Mouse (Mus musculus): ENCODE results near the gene Tubd1.
"Not testable (repeated sequence)": the region's sequence is repeated elsewhere in the genome, so short reads cannot be mapped to it uniquely, and the experiment has no call there.

Gene Tubd1

DNA sequence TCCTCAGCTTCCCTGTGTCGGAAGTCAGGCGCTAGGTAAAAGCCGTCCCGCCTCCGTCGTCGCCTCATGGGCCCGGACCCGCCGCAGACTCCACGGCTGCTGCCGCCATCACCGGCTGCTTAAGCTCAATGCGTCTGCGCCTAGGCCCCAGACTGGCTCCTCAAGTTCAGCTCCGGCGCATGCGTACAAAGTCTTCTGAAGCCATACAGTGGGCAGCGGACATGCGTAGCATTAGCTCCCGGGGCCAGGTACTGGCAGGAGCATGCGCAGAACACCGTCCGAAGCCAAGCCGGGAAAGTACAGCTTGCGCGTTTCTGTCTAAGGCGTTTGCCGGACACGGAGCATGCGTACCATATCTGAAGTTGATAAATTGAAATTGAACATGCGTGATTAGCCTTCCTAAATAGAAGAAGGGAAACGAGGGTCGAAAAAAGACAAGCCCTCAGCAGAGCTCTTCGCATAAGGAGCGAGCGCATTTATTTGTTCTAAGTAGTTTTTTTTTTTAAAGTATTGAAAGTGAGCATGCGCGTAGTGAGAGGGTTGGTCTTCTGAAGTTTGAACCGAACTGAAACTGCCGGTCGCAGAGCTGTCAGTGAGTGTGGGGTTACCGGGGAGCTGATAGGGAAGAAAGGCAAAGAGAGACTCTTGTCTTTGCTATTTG, at the start of gene Tubd1, which contains the start of gene Rps6kb1:
TSS of gene Tubd1 (plus strand) at position 353 of the 661 bp plus-strand sequence.
TSS of gene Rps6kb1 (minus strand) at position 167 of the 661 bp plus-strand sequence.
- Histone ChIP-seq H3K27me3 (ENCODE audit: control insufficient read depth, insufficient read depth, low read length, poor library complexity, severe bottlenecking) (no peaks in the 10 kb centered on the region), H3K36me3 (ENCODE audit: control insufficient read depth, insufficient read depth, low read length, poor library complexity, severe bottlenecking) (peaks cover 3% of the 10 kb centered on the region; the same call in 1 of the 2 replicates)
- peak; percentile 100 for DNase-seq (ENCODE audit: low read depth, low spot score)

DNA sequence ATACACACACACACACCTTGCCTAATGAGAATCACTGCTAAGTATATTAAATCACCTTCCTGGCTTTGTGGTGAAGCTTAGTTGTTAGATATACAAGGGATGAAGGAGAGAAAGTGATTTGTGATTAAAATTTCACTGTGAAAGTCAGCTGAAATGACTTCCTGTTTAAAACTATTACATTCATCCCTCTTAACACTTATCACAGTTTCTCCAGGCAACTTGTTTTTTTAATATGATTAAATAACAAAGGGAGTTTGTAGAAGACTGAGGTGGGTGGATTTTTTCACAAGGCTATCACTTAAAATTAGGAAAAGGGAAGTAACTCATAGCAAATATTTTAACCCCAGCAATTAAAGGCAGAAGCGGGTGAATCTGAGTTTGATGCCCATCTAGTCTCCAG, 47.4 kb upstream of the Tubd1 start:
- peaks cover 15% of the 10 kb centered on the region for H3K36me3 ChIP-seq (ENCODE audit: control insufficient read depth, insufficient read depth, low read length, poor library complexity, severe bottlenecking)
- H3K27me3 ChIP-seq (ENCODE audit: control insufficient read depth, insufficient read depth, low read length, poor library complexity, severe bottlenecking) = no peaks in the 10 kb centered on the region
- no peak for DNase-seq (ENCODE audit: low read depth, low spot score)

DNA sequence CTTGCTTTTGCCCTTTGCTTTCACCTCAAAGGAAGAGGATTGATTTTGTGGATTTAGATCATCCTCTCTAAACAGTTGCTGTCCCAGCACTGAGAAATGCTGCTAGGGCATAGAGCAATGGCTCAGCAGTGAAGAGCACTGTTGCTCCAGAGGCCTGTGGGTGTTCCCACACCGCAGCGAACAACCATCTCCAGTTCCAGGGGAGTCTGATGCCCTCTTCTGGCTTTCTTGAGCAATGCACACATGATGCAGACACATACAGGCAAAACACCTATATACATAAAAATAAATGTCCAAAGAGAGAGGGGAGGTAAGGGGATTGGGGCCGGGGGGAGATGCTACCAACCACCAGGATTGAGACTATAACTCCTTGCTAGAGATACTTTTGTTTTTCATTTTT, 46.9 kb upstream of the Tubd1 start:
- DNase-seq (ENCODE audit: low read depth, low spot score) = peak; percentile 20
- peaks cover 15% of the 10 kb centered on the region for H3K36me3 ChIP-seq (ENCODE audit: control insufficient read depth, insufficient read depth, low read length, poor library complexity, severe bottlenecking)
- no peaks in the 10 kb centered on the region for H3K27me3 ChIP-seq (ENCODE audit: control insufficient read depth, insufficient read depth, low read length, poor library complexity, severe bottlenecking)

DNA sequence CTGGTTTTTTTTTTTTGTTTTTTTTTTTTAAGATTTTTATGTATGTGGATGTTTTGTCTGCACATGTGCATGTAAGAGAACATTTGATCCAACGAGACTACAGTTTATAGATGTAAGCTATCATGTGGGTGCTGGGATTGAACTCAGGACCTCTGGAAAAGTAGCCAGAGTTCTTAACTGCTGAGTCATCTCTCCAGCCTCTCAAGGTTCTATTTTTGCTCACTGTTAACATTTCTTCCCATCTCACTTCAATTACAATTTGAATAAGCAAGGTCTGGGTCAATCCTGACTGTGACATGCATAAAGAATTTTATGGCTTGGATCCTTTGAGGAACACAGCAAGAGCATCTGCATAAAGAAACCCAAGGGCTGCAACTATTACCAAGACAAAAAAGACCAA, 44.0 kb upstream of the Tubd1 start:
- Histone ChIP-seq H3K27me3 (ENCODE audit: control insufficient read depth, insufficient read depth, low read length, poor library complexity, severe bottlenecking) (no peaks in the 10 kb centered on the region), H3K36me3 (ENCODE audit: control insufficient read depth, insufficient read depth, low read length, poor library complexity, severe bottlenecking) (peaks cover 20% of the 10 kb centered on the region)
- no peak for DNase-seq (ENCODE audit: low read depth, low spot score)

DNA sequence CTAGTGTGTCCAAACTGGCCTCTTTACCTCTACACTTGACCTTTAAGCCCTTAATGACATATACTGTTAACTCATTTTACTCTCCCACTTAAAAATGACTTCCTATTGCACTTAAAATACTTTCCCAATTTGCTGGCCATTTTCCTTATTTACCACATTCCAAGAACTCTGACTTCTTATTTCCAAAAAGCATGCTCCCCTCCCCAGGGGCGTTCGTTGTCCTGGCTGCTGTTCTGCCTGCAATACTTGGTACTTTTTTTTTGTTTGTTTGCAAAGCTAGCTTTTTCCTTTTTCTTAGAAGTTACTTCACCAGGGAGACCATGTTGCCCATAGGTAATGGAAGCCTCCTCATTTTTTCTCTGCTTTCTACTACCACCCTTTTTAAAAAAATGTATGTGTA, 41.7 kb upstream of the Tubd1 start:
- DNase-seq (ENCODE audit: low read depth, low spot score) = no peak
- H3K36me3 ChIP-seq (ENCODE audit: control insufficient read depth, insufficient read depth, low read length, poor library complexity, severe bottlenecking) = peaks cover 17% of the 10 kb centered on the region
- no peaks in the 10 kb centered on the region for H3K27me3 ChIP-seq (ENCODE audit: control insufficient read depth, insufficient read depth, low read length, poor library complexity, severe bottlenecking)

DNA sequence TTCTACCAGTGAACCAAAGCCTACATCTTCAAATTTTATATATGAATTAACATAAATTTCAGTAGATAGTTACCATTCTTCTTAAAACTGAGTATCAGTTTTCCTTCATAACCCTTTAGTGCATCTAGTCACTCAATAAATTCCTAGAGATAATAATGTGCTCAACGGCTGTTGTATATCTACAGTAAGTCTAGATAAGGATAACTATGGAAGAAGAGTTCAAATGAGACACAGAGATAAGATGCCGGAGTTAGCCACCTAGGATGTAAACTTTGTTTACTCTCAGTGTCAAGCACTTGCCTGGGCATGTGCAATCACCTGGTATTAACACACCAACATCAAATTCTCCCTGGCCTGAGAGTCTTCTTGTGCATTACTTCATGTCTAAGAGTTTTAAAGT, 37.5 kb upstream of the Tubd1 start:
- no peak for DNase-seq (ENCODE audit: low read depth, low spot score)
- H3K27me3 ChIP-seq (ENCODE audit: control insufficient read depth, insufficient read depth, low read length, poor library complexity, severe bottlenecking) = no peaks in the 10 kb centered on the region
- peaks cover 13% of the 10 kb centered on the region for H3K36me3 ChIP-seq (ENCODE audit: control insufficient read depth, insufficient read depth, low read length, poor library complexity, severe bottlenecking)

DNA sequence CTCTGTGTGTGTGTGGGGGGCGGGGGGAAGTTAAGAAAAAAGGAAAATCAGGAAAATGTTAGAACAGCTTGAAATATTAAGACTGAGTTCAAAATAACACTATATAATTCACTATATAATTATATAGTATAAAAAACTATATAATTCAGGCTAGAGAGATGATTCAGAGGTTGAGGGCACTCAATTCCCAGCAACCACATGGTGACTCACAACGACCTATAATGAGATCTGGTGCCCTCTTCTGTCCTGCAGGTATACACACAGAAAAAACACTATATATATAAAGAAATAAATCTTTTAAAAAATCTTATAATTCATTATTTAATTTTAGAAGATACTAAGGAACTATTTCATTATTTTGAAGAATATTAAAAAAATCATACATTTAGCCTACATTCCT, 36.8 kb upstream of the Tubd1 start:
- Histone ChIP-seq H3K27me3 (ENCODE audit: control insufficient read depth, insufficient read depth, low read length, poor library complexity, severe bottlenecking) (no peaks in the 10 kb centered on the region), H3K36me3 (ENCODE audit: control insufficient read depth, insufficient read depth, low read length, poor library complexity, severe bottlenecking) (peaks cover 15% of the 10 kb centered on the region)
- DNase-seq (ENCODE audit: low read depth, low spot score) = no peak

DNA sequence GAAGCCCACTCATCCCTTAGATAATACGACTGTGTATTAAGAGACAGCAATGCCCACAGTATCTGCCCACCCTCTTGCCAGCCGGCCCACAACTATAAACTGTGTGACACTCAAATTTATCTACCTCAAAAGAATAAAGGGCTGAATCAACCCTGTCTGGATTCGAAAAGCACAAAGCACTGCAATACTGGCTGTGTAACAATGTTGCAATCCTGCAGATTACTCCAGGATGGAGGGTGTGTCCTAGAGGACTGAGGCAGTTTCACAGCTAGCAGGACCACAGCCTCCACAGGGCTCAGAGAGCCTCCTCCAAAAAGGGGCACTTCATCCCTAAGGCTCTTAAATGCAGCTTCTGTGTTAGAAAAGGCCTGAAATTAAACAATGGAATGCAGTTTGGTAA, 28.2 kb upstream of the Tubd1 start:
- no peak for DNase-seq (ENCODE audit: low read depth, low spot score)
- no peaks in the 10 kb centered on the region for H3K27me3 ChIP-seq (ENCODE audit: control insufficient read depth, insufficient read depth, low read length, poor library complexity, severe bottlenecking)
- H3K36me3 ChIP-seq (ENCODE audit: control insufficient read depth, insufficient read depth, low read length, poor library complexity, severe bottlenecking) = peaks cover 16% of the 10 kb centered on the region

DNA sequence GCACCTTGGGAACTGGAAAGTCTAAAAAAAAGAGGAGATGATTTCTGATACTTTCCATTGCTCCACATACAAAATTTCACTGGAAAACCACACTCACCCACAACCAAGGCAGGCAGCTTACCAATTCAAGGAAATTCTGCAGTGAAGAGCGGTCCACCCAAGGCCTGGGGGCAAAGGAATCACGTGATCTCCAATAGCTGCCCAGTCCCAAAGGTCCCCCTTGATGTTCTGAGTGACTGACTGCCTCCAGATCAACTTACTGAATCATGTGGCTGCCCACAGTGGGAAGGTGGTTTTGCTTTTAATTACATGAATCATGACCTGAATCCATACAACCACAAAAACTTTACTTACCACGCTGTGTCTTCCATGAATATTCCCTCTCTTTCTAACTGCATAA, 27.6 kb upstream of the Tubd1 start:
- peaks cover 14% of the 10 kb centered on the region for H3K36me3 ChIP-seq (ENCODE audit: control insufficient read depth, insufficient read depth, low read length, poor library complexity, severe bottlenecking)
- H3K27me3 ChIP-seq (ENCODE audit: control insufficient read depth, insufficient read depth, low read length, poor library complexity, severe bottlenecking) = no peaks in the 10 kb centered on the region
- DNase-seq (ENCODE audit: low read depth, low spot score) = no peak

DNA sequence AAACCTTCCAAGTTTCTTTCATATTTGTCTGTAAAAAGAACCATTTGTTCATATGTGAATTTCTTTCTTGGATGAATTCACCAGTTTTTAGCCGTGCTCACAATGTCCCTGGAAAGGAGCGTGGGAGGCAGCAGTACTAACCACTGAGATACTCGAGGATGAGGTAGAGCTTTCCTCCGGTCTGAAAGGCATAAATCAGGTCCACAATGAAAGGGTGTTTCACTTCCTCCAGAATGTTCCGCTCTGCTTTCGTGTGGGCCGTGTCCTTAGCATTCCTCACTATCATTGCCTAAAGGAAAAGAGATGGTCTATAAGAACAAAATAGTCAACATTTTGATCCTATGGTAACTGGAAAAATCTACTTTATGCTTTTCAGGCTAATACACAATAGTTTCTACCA, 25.0 kb upstream of the Tubd1 start:
- H3K27me3 ChIP-seq (ENCODE audit: control insufficient read depth, insufficient read depth, low read length, poor library complexity, severe bottlenecking) = no peaks in the 10 kb centered on the region
- H3K36me3 ChIP-seq (ENCODE audit: control insufficient read depth, insufficient read depth, low read length, poor library complexity, severe bottlenecking) = peaks cover 15% of the 10 kb centered on the region
- no peak for DNase-seq (ENCODE audit: low read depth, low spot score)

DNA sequence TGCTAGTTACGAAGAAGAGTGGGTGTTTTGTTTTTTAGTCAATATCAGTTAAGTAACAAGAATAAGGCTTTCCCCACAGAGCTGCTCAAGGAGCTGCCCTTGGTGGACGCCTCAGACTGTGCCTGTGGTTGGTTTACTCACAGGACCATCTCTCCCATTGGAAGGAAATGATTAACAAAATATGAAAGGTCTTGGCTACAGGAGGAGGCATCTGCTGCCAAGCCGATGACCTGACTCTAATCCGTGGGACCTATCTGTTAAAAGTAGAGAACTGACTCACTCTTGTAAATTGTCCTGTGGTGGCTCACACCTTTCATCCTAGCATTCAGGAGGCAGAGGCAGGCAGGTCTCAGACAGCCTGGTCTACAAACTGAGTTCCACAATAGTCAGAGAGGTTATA, 17.3 kb upstream of the Tubd1 start:
- DNase-seq (ENCODE audit: low read depth, low spot score) = no peak

DNA sequence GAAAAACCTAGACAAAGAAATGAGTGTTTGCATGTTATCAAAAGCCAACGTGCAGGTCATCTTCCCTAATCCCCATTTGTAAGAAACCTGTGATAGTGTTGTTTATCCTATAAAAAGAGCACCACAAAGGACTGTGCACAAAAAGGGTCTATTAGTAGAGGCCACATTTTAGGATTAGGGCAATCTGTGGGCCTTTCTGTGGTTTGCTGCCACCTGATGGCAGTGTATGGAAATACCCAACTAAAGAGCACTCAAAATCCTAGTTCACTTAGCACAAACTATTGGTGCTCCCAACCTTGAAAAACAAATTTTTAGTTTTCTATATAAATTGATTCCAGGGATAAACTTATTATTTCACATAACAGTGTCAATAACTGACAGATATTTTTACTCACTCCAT, 12.0 kb upstream of the Tubd1 start:
- no peaks in the 10 kb centered on the region for H3K27me3 ChIP-seq (ENCODE audit: control insufficient read depth, insufficient read depth, low read length, poor library complexity, severe bottlenecking)
- peak; percentile 61 for DNase-seq (ENCODE audit: low read depth, low spot score)

More for the DNA sequence above, 17.3 kb upstream of the Tubd1 start:
- peaks cover 17% of the 10 kb centered on the region; the same call in 1 of the 2 replicates for H3K36me3 ChIP-seq (ENCODE audit: control insufficient read depth, insufficient read depth, low read length, poor library complexity, severe bottlenecking)
- no peaks in the 10 kb centered on the region for H3K27me3 ChIP-seq (ENCODE audit: control insufficient read depth, insufficient read depth, low read length, poor library complexity, severe bottlenecking)

DNA sequence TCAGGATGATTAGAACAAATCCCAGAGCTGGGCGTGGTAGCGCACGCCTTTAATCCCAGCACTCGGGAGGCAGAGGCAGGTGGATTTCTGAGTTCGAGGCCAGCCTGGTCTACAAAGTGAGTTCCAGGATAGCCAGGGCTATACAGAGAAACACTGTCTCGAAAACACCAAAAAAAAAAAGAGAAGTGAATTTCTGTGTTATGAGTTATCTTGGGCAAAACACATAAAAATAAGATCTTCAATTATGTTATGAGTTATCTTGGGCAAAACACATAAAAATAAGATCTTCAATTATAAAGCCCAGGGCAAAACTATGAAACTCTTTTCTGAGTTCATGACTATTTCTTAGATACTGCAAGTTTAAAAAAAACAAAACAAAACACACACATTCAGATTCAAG, 11.5 kb upstream of the Tubd1 start:
- DNase-seq (ENCODE audit: low read depth, low spot score); H3K36me3 ChIP-seq (ENCODE audit: control insufficient read depth, insufficient read depth, low read length, poor library complexity, severe bottlenecking): not testable (repeated sequence)

More for the DNA sequence above, 12.0 kb upstream of the Tubd1 start:
- peaks cover 11% of the 10 kb centered on the region; the same call in 1 of the 2 replicates for H3K36me3 ChIP-seq (ENCODE audit: control insufficient read depth, insufficient read depth, low read length, poor library complexity, severe bottlenecking)

DNA sequence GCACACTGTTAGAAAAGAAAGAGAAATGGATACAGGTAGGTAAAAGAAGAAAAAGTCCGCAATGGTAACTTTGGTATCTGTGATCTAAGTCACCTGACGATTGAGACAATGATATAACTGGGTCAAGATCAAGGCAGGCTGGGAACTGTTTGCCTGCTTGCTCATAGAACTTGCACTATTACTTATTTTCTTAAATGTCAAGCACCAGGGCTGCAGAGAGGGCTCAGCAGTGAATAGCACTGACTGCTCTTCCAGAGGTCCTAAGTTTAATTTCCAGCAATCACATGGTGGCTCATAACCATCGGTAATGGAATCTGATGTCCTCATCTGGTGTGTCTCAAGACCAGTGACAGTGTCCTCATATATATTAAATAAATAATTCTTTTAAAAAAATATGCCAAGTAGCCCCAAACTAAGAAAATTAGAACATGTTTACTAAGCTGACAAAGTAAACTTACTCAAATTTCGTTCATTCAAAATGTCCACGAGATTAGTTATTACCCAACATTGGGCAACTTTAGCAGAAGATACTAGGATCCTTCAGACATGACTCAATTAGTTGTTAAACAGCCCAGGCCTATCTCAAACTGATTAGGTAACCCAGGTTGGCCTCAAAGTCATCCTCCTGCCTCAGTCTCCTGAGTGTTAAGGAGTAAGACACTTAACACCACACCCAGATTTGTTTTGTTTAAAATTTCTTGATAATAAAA, 10.4 kb upstream of the Tubd1 start:
- Histone ChIP-seq H3K36me3 (ENCODE audit: control insufficient read depth, insufficient read depth, low read length, poor library complexity, severe bottlenecking) (0 out of 2 replicates have a peak, but pooled peaks cover 5% of the 10 kb centered on the region), H3K27me3 (ENCODE audit: control insufficient read depth, insufficient read depth, low read length, poor library complexity, severe bottlenecking) (no peaks in the 10 kb centered on the region)
- DNase-seq (ENCODE audit: low read depth, low spot score) = no peak

More for the DNA sequence above, 11.5 kb upstream of the Tubd1 start:
- H3K27me3 ChIP-seq (ENCODE audit: control insufficient read depth, insufficient read depth, low read length, poor library complexity, severe bottlenecking) = not testable (repeated sequence)

DNA sequence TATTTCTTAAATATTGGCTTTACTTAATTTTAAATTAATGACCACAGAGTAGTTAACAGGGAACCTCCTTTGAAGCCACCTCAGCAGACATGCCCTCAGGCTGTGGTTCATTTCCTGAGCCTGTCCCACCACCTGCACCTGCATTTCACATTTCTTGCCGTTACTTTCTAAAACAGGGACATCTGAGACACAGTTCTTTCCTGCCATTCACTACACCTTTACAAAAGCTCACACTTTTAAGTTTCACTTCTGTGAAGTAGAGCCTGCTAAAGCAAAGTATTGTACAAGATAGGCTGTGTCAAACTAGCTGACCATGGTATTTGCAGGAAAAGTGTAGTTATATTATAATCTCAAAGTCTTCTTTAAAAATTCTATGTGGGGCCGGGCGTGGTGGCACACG, 6.0 kb upstream of the Tubd1 start:
- DNase-seq (ENCODE audit: low read depth, low spot score) = peak; percentile 26
- no peaks in the 10 kb centered on the region for H3K36me3 ChIP-seq (ENCODE audit: control insufficient read depth, insufficient read depth, low read length, poor library complexity, severe bottlenecking)
- H3K27me3 ChIP-seq (ENCODE audit: control insufficient read depth, insufficient read depth, low read length, poor library complexity, severe bottlenecking) = no peaks in the 10 kb centered on the region

Measured in splenic B cell, adult 2 months (primary cell).